Comparison of ENCODE assay signal across 18 mouse cellular contexts in genomic region chr5:44645952-44646841, GRCm38 (mm10).
DNase-seq lines count a peak whose midpoint lies in the region; ATAC-seq and TF ChIP-seq lines count a peak whose summit lies in the region.
"Had no signal": no experiment of that assay in that cellular context is flagged by ENCODE, and none has a peak within 500 bp of the region (broad histone marks: within the 10 kb centered on the region; RNA-seq: fewer than 3 reads in every experiment).

No protein-coding gene starts in this region.

- ATAC-seq in intestine, embryonic 15.5 days: peak; percentile 78
- no peak for ATAC-seq in intestine, postnatal 0 days
- peak; percentile 39; the same call in 1 of the 2 replicates for ATAC-seq in forebrain, embryonic 13.5 days
- ATAC-seq in midbrain, embryonic 12.5 days (ENCODE audit: low FRiP score, low read depth): peak; percentile 44; the same call in 1 of the 2 replicates
- ATAC-seq: Patski had no signal

- H3K9ac ChIP-seq in intestine, embryonic 15.5 days: no peak overlapping the region
- no peak overlapping the region for H3K9ac ChIP-seq in intestine, postnatal 0 days (ENCODE audit: low read depth, low read length)
- H3K9ac ChIP-seq in forebrain, embryonic 13.5 days: no peak overlapping the region
- H3K9ac ChIP-seq in midbrain, embryonic 12.5 days (replicated peaks): no peak overlapping the region
- H3K9ac ChIP-seq: limb, embryonic 15.5 days; neural tube, embryonic 12.5 days had no signal

- no peak overlapping the region for H3K4me3 ChIP-seq in intestine, embryonic 15.5 days (replicated peaks)
- H3K4me3 ChIP-seq in intestine, postnatal 0 days (ENCODE audit: low read depth, low read length): no peak overlapping the region
- H3K4me3 ChIP-seq in embryonic facial prominence, embryonic 10.5 days: no peak overlapping the region
- H3K4me3 ChIP-seq in forebrain, embryonic 13.5 days: no peak overlapping the region
- H3K4me3 ChIP-seq in midbrain, embryonic 12.5 days: no peak overlapping the region
- H3K4me3 ChIP-seq: limb, embryonic 15.5 days; neural tube, embryonic 12.5 days had no signal

- peaks cover 12% of the 10 kb centered on the region for H3K4me1 ChIP-seq in intestine, embryonic 15.5 days (replicated peaks)
- no peaks in the 10 kb centered on the region; the same call in 1 of the 2 replicates for H3K4me1 ChIP-seq in intestine, postnatal 0 days (replicated peaks; ENCODE audit: control insufficient read depth, insufficient read depth, low read length)
- peaks cover 43% of the 10 kb centered on the region for H3K4me1 ChIP-seq in embryonic facial prominence, embryonic 10.5 days
- peaks cover 37% of the 10 kb centered on the region for H3K4me1 ChIP-seq in forebrain, embryonic 13.5 days
- peaks cover 12% of the 10 kb centered on the region; the same call in 1 of the 2 replicates for H3K4me1 ChIP-seq in midbrain, embryonic 12.5 days
- H3K4me1 ChIP-seq: neural tube, embryonic 12.5 days had no signal

- H3K4me2 ChIP-seq in intestine, embryonic 15.5 days (replicated peaks): no peak overlapping the region
- no peak overlapping the region for H3K4me2 ChIP-seq in intestine, postnatal 0 days (replicated peaks; ENCODE audit: low read depth)
- no peak overlapping the region for H3K4me2 ChIP-seq in forebrain, embryonic 13.5 days
- H3K4me2 ChIP-seq in midbrain, embryonic 12.5 days (replicated peaks): no peak overlapping the region
- H3K4me2 ChIP-seq: heart, embryonic 11.5 days; limb, embryonic 15.5 days; neural tube, embryonic 12.5 days had no signal

- no peaks in the 10 kb centered on the region for H3K36me3 ChIP-seq in intestine, embryonic 15.5 days
- H3K36me3 ChIP-seq in intestine, postnatal 0 days (ENCODE audit: control insufficient read depth, insufficient read depth): no peaks in the 10 kb centered on the region
- no peaks in the 10 kb centered on the region for H3K36me3 ChIP-seq in embryonic facial prominence, embryonic 10.5 days (replicated peaks)
- no peaks in the 10 kb centered on the region for H3K36me3 ChIP-seq in forebrain, embryonic 13.5 days (ENCODE audit: poor library complexity, severe bottlenecking)
- H3K36me3 ChIP-seq in midbrain, embryonic 12.5 days: no peaks in the 10 kb centered on the region
- H3K36me3 ChIP-seq: limb, embryonic 15.5 days; neural tube, embryonic 12.5 days had no signal

- no peaks in the 10 kb centered on the region for H3K9me3 ChIP-seq in intestine, embryonic 15.5 days
- H3K9me3 ChIP-seq in intestine, postnatal 0 days (ENCODE audit: control insufficient read depth): no peaks in the 10 kb centered on the region
- no peaks in the 10 kb centered on the region for H3K9me3 ChIP-seq in embryonic facial prominence, embryonic 10.5 days
- no peaks in the 10 kb centered on the region for H3K9me3 ChIP-seq in forebrain, embryonic 13.5 days (replicated peaks)
- H3K9me3 ChIP-seq in midbrain, embryonic 12.5 days: no peaks in the 10 kb centered on the region
- H3K9me3 ChIP-seq: limb, embryonic 15.5 days; neural tube, embryonic 12.5 days had no signal

- DNase-seq in embryonic facial prominence, embryonic 10.5 days (ENCODE audit: low spot score): no peak
- no peak for DNase-seq in right cerebral cortex, postnatal 36 days (ENCODE audit: low spot score in 2 of 2)
- DNase-seq in adrenal gland, postnatal 25 days: no peak
- DNase-seq: cerebellum, postnatal 10 days; embryo, embryonic 11 days; gastrocnemius, postnatal 36 days; heart, postnatal 14 days; kidney, postnatal 4 days; right cerebral cortex, postnatal 4 days; thymus, postnatal 36 days had no signal

- no peak overlapping the region for H3K27ac ChIP-seq in intestine, embryonic 15.5 days
- no peak overlapping the region for H3K27ac ChIP-seq in intestine, postnatal 0 days (ENCODE audit: low read depth, low read length)
- peak overlapping the region; percentile 59 for H3K27ac ChIP-seq in embryonic facial prominence, embryonic 10.5 days (replicated peaks)
- no peak overlapping the region for H3K27ac ChIP-seq in forebrain, embryonic 13.5 days
- no peak overlapping the region for H3K27ac ChIP-seq in midbrain, embryonic 12.5 days (replicated peaks)
- H3K27ac ChIP-seq: limb, embryonic 15.5 days; neural tube, embryonic 12.5 days had no signal

- TF ChIP-seq CTCF in intestine, postnatal 0 days (IDR thresholded peaks at IDR 0.05; ENCODE audit: low read depth): no peak

- WGBS in intestine, embryonic 15.5 days: 40% methylated on average over 4 of the region's 4 CpGs
- WGBS in intestine, postnatal 0 days: 43% methylated on average over 4 of the region's 4 CpGs
- WGBS in embryonic facial prominence, embryonic 10.5 days: 71% methylated on average over 4 of the region's 4 CpGs
- 43% methylated on average over 4 of the region's 4 CpGs for WGBS in forebrain, embryonic 13.5 days
- WGBS in midbrain, embryonic 12.5 days: 53% methylated on average over 4 of the region's 4 CpGs

- H3K27me3 ChIP-seq in intestine, embryonic 15.5 days (replicated peaks): no peaks in the 10 kb centered on the region
- H3K27me3 ChIP-seq in intestine, postnatal 0 days (replicated peaks; ENCODE audit: control insufficient read depth, insufficient read depth, low read length): no peaks in the 10 kb centered on the region
- no peaks in the 10 kb centered on the region for H3K27me3 ChIP-seq in embryonic facial prominence, embryonic 10.5 days (replicated peaks; ENCODE audit: low read depth, poor library complexity, severe bottlenecking)
- no peaks in the 10 kb centered on the region for H3K27me3 ChIP-seq in forebrain, embryonic 13.5 days
- no peaks in the 10 kb centered on the region for H3K27me3 ChIP-seq in midbrain, embryonic 12.5 days
- H3K27me3 ChIP-seq: limb, embryonic 15.5 days; neural tube, embryonic 12.5 days had no signal
